Mouse (Mus musculus) neural tube, embryonic 12.5 days (tissue): ENCODE measurements around the gene Foxk1. TPM values are rescaled to one million over a fixed set of nuclear protein-coding genes. Genes with fewer than 3 reads are reported as not detected.

Source experiments
- ATAC-seq: fragments of 200-750 bp; cut with Nextera tagmentation; 2 replicates; pipeline ENCODE4 v1.8.0; 2017; ENCODE audit warnings: low read depth, mild to moderate bottlenecking, moderate TSS enrichment, moderate library complexity; ENCODE audit not compliant: low FRiP score
- H3K27ac ChIP-seq: fragments of 300-500 bp; sonication (generic); 2 replicates; pipeline ENCODE4 v1.5.1; 2016
- H3K27me3 ChIP-seq: fragments of 300-500 bp; sonication (generic); replicated peaks from 2 replicates; pipeline ENCODE4 v1.6.1; 2016; ENCODE audit warnings: mild to moderate bottlenecking
- H3K36me3 ChIP-seq: fragments of 300-500 bp; sonication (generic); 2 replicates; pipeline ENCODE4 v1.6.1; 2016; ENCODE audit warnings: mild to moderate bottlenecking
- H3K4me1 ChIP-seq: fragments of 300-500 bp; sonication (generic); 2 replicates; pipeline ENCODE4 v1.6.1; 2016
- H3K4me2 ChIP-seq: fragments of 300-500 bp; sonication (generic); replicated peaks from 2 replicates; pipeline ENCODE4 v1.6.1; 2016; ENCODE audit warnings: mild to moderate bottlenecking
- H3K4me3 ChIP-seq: fragments of 300-500 bp; sonication (generic); 2 replicates; pipeline ENCODE4 v1.5.1; 2016
- H3K9ac ChIP-seq: fragments of 300-500 bp; sonication (generic); 2 replicates; pipeline ENCODE4 v1.6.1; 2016; ENCODE audit warnings: mild to moderate bottlenecking
- H3K9me3 ChIP-seq: fragments of 300-500 bp; sonication (generic); 2 replicates; pipeline ENCODE4 v1.6.1; 2016; ENCODE audit warnings: mild to moderate bottlenecking
- WGBS: fragments of 180-500 bp; shearing (Covaris S2); methylation state at CpG from one replicate; pipeline ENCODE4 v1.1.7; 2016; 5-methylcytosine and 5-hydroxymethylcytosine counted together
- polyA plus RNA-seq: library from polyadenylated mRNA; unstranded; fragments of >200 nt; fragmentation: Nextera tagmentation; extraction: Ambion mirVana; gene quantifications from 2 replicates; pipeline ENCODE4 v1.2.1, GENCODE M21; 2016

The Foxk1 gene
- polyA plus RNA-seq, 1 experiment from 2014 or later = 7.2 TPM

DNA sequence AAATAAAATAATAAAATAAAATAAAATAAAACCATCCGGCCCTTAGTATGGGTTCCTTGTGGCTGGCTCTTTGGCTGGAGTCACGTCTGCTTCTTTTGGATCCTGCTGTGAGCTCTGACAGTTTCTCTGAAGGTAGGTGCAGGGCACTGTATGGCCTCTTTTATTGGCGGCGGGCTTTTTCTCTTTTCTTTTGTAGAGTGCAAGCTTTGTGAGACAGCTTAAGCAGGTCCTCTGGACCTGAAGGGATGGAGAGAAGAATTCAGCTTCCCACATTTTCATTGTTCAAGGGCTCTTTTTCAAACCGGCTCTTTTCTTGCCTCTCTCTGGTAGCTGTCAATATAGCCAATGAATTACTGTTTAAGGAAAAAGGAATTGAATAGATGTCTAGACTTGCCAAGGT, 5.4 kb upstream of the Foxk1 start:
- no peak for ATAC-seq
- no peak overlapping the region for H3K27ac ChIP-seq
- no peak overlapping the region for H3K9ac ChIP-seq
- H3K4me3 ChIP-seq = no peak overlapping the region
- peaks cover 21% of the 10 kb centered on the region for H3K4me1 ChIP-seq
- H3K4me2 ChIP-seq = no peak overlapping the region
- H3K36me3 ChIP-seq = no peaks in the 10 kb centered on the region
- no peaks in the 10 kb centered on the region for H3K9me3 ChIP-seq
- no peaks in the 10 kb centered on the region for H3K27me3 ChIP-seq
- WGBS = 15% methylated on average over 5 of the region's 5 CpGs

DNA sequence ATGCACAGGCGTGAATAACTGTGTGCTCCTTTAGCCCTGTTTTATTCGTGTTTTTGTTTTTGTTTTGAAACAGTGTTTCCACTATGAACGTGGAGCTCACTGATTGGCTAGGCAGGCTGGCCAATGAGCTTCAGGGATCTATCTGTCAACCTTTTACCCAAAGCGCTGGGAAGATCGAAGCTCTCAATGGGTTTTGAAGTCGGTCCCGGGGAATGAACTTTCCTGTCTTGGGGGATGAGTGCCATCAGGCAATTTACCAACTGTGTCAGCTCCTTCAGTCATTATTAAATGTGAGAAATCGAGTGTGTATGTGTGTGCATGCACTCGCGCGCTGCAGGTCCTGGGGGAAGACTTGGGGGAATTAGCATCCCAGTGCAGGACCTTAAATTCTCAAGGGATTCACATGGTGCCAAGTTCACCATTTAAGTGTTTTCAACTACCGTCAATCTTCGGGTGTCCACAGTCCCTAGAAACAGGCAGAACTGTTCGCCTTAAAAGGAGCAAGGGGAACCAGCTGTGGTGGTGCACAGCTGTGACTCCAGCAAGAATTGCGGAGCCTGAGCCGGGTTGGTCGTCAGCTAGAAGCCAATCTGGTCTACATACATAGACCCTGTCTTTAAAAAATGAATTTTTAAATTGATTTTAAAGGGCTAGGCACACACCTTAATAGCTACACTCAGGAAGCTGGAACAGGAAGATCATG, 965 bp upstream of the Foxk1 start:
- ATAC-seq = no peak
- Histone ChIP-seq H3K9me3 (no peaks in the 10 kb centered on the region), H3K27me3 (no peaks in the 10 kb centered on the region), H3K36me3 (0 out of 2 replicates have a peak, but pooled peaks cover under 1% of the 10 kb centered on the region), H3K4me1 (peaks cover 43% of the 10 kb centered on the region), H3K4me3 (peak overlapping the region; percentile 96), H3K4me2 (peak overlapping the region; percentile 97), H3K27ac (no peak overlapping the region), H3K9ac (peak overlapping the region; percentile 95)
- WGBS = 27% methylated on average over 17 of the region's 17 CpGs

DNA sequence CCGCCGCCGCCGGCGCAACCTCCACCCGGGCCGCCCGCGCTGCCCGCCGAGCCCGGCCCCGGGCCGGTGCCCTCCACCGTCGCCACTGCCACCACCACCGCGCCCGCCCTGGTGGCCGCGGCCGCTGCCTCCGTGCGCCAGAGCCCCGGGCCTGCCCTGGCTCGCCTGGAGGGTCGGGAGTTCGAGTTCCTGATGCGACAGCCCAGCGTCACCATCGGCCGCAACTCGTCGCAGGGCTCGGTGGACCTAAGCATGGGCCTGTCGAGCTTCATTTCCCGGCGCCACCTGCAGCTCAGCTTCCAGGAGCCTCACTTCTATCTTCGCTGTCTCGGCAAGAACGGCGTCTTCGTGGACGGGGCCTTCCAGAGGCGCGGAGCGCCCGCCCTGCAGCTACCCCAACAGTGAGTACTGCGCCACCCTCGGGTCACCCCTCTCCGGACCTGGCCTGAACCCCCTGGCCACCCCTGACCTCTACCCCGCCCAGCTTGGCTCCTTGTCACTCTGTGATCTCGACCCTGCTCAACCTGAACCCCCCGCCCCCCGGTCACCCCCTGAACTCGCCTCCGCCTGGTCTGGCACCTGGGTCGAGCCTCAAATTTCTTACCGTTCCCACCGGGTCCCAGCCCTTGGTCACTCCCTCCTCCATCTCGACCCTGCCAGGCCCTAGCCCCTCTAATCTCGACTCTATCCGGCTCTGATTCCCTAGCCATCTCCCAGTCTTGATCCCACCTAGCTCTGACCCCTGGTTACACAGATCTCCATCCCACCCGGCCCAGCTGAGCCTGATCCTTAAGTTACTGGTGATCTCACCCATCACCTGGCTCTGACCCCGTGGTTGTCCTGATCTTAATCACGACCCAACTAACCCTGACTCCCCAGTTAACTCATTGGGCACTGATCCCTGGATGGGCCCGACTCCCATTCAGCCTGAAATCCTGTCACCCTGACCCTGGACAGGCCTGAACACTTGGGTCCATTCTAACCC, 636 bp downstream of the Foxk1 start:
- peak overlapping the region; percentile 97 for H3K4me2 ChIP-seq
- no peaks in the 10 kb centered on the region for H3K27me3 ChIP-seq
- H3K4me3 ChIP-seq = peak overlapping the region; percentile 96
- ATAC-seq = peak; percentile 51
- no peaks in the 10 kb centered on the region for H3K9me3 ChIP-seq
- peak overlapping the region; percentile 95 for H3K9ac ChIP-seq
- H3K36me3 ChIP-seq = peaks cover 10% of the 10 kb centered on the region
- peaks cover 35% of the 10 kb centered on the region for H3K4me1 ChIP-seq
- WGBS = 2% methylated on average over 67 of the region's 67 CpGs
- peak overlapping the region; percentile 59; the same call in 1 of the 2 replicates for H3K27ac ChIP-seq

DNA sequence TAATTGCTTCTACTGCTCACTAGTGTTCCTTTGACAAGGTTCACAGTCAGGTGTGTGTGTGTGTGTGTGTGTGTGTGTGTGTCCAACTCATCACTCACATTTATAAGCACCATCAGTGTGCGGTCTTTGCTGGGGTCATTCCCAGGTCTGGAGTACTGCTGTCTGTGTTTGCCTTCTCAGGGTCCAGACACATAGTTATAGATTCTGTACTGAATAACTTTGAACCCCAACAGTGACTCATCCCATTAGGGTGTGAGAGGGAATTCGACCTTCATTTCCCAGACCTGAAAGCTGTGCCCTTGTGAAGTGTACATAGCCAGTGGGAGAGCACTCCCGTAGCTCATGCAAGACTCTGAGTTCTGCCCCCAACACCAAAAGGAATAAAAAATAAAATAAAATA, 2.4 kb downstream of the Foxk1 start:
- no peak overlapping the region for H3K27ac ChIP-seq
- no peak for ATAC-seq
- no peak overlapping the region for H3K4me3 ChIP-seq
- peak overlapping the region; percentile 97 for H3K4me2 ChIP-seq
- peaks cover 13% of the 10 kb centered on the region for H3K36me3 ChIP-seq
- H3K9me3 ChIP-seq = no peaks in the 10 kb centered on the region
- WGBS = 82% methylated on average over 3 of the region's 3 CpGs
- H3K27me3 ChIP-seq = no peaks in the 10 kb centered on the region
- no peak overlapping the region for H3K9ac ChIP-seq
- H3K4me1 ChIP-seq = peaks cover 38% of the 10 kb centered on the region

DNA sequence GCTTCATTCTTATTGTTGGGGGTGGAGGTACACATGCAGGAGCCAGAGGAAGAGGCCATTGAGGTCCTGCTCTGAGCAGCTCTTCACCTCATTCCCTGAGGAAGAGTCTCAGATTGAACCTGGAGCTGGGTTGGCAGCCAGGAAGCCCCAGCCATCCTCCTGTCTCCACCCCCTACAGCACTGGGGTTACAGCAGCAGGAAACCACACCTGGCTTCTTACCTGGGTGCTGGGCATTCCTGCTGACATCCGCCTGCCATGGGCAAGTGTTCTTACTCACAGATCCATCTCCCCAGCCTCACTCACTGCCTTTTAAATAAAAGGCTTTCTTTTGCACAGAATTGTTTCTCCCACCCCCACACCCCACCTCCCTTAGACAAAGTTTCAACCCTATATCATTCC, 3.0 kb downstream of the Foxk1 start:
- H3K4me2 ChIP-seq = peak overlapping the region; percentile 24; the same call in 1 of the 2 replicates
- H3K9ac ChIP-seq = no peak overlapping the region
- H3K9me3 ChIP-seq = no peaks in the 10 kb centered on the region
- no peak for ATAC-seq
- 88% methylated on average over 1 of the region's 1 CpGs for WGBS
- H3K4me1 ChIP-seq = peaks cover 39% of the 10 kb centered on the region
- H3K27me3 ChIP-seq = no peaks in the 10 kb centered on the region
- H3K36me3 ChIP-seq = peaks cover 14% of the 10 kb centered on the region
- H3K27ac ChIP-seq = no peak overlapping the region
- H3K4me3 ChIP-seq = no peak overlapping the region

DNA sequence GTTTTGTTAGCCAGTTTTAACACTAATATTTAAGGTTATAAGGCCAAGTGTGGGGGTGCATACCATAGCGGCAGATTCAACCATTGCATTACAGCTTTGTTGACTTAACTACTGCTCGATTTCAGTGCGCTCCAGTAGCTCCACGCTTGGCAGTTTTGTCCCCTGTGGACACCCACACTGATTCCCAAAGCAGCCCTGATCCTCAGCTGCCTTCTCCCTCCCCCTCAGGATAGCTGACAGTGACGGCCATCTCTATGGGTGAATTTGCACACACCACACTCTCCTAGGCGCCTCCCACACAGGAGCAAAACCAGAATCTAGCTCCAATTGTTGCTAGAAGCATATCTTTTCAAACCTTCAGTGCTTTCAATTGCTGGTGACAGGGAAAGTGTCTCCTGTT, 4.1 kb downstream of the Foxk1 start:
- H3K4me2 ChIP-seq = no peak overlapping the region
- H3K27me3 ChIP-seq = no peaks in the 10 kb centered on the region
- ATAC-seq = no peak
- no peaks in the 10 kb centered on the region for H3K9me3 ChIP-seq
- H3K4me3 ChIP-seq = no peak overlapping the region
- H3K4me1 ChIP-seq = peaks cover 45% of the 10 kb centered on the region
- no peak overlapping the region for H3K9ac ChIP-seq
- H3K36me3 ChIP-seq = peaks cover 14% of the 10 kb centered on the region
- H3K27ac ChIP-seq = no peak overlapping the region
- WGBS = 82% methylated on average over 6 of the region's 6 CpGs

DNA sequence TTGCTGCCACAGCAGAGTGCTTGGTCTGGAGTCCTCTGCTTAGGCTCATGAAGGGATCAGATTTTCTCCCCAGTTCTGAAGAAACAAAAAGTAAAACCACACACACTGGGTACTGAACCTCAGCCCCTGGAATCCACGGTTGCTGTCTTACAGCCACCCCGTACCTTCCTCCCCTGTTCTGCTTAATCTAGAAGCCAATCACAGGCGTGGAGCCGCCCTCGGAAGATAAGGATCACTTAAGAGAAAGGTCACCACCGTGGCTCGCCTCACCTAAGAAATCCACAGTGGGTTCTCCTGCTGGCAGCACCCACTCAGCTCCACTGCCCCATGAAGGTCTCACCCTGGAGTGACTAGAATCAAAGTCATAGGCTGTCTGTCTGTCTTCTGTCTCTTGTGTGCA, 5.1 kb downstream of the Foxk1 start:
- H3K4me1 ChIP-seq = peaks cover 41% of the 10 kb centered on the region
- no peak for ATAC-seq
- no peaks in the 10 kb centered on the region for H3K9me3 ChIP-seq
- 91% methylated on average over 7 of the region's 7 CpGs for WGBS
- no peak overlapping the region for H3K9ac ChIP-seq
- no peak overlapping the region for H3K27ac ChIP-seq
- H3K36me3 ChIP-seq = peaks cover 14% of the 10 kb centered on the region
- H3K4me2 ChIP-seq = no peak overlapping the region
- no peaks in the 10 kb centered on the region for H3K27me3 ChIP-seq
- no peak overlapping the region for H3K4me3 ChIP-seq

DNA sequence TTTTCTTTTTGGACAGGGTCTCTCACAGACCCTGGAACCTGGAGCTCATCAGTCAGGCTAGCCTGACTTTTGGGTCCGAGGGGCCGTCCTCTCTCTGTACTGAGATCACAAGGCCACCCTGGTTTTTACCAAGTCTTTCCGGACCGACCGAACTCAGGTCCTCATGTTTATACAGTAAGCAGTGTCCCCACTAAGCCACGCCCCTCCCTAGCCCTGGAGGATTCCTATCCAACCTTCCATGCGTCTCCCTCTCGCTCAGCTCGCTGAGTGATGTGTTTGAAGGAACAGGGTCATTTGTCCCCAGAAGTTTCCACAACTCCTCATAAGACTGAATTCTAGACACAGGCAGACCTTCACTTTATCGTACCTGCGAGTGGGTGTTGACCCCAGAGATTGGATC, 5.6 kb downstream of the Foxk1 start:
- H3K27me3 ChIP-seq = no peaks in the 10 kb centered on the region
- H3K9ac ChIP-seq = no peak overlapping the region
- H3K4me1 ChIP-seq = peaks cover 40% of the 10 kb centered on the region
- no peak overlapping the region for H3K27ac ChIP-seq
- H3K9me3 ChIP-seq = no peaks in the 10 kb centered on the region
- no peak overlapping the region for H3K4me2 ChIP-seq
- 86% methylated on average over 11 of the region's 11 CpGs for WGBS
- H3K36me3 ChIP-seq = peaks cover 14% of the 10 kb centered on the region
- H3K4me3 ChIP-seq = no peak overlapping the region
- no peak for ATAC-seq

DNA sequence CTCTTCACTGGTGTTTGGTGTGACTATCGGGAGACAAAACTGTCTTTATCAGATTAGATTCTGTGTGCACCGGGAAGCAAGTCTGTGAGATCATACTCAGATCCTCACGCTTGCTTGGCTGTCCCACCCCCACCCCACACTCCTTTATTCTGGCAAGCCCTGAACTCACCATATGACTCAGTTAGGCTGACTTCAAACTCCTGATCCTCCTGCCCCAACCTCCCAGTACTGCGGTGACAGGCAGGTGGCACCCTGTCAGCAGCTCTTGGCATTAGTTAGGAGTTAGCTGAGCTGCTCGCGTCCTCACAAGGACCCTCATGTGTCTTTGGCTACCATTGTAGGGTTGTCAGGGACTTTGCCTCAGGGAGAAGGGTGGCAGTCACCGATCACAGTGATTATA, 6.1 kb downstream of the Foxk1 start:
- Histone ChIP-seq H3K27ac (no peak overlapping the region), H3K36me3 (peaks cover 14% of the 10 kb centered on the region), H3K4me3 (no peak overlapping the region), H3K9me3 (no peaks in the 10 kb centered on the region), H3K27me3 (no peaks in the 10 kb centered on the region), H3K9ac (no peak overlapping the region), H3K4me2 (no peak overlapping the region), H3K4me1 (peaks cover 36% of the 10 kb centered on the region)
- WGBS = 87% methylated on average over 7 of the region's 7 CpGs
- no peak for ATAC-seq

DNA sequence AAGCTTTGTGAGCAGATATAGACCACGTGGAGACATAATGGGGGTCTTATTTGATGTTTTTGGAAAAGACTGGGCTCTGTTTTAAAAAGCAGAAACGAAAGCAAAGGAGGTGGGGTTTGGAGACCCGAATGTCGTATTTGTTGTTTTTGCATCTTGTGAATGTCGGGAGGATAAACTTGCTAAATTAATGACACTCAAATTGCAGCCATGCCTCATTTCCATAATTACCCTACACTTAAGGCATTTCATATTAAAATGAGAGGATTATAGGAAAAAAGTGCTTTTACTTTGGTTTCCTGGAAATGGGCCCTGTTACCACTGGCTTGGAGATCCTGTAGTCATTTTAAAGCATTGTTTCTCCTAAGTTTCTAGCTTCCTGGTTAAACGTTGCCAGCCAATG, 7.9 kb downstream of the Foxk1 start:
- Histone ChIP-seq H3K9ac (no peak overlapping the region), H3K27me3 (no peaks in the 10 kb centered on the region), H3K4me3 (no peak overlapping the region), H3K4me2 (no peak overlapping the region), H3K27ac (no peak overlapping the region), H3K4me1 (peaks cover 33% of the 10 kb centered on the region), H3K36me3 (peaks cover 14% of the 10 kb centered on the region), H3K9me3 (no peaks in the 10 kb centered on the region)
- WGBS = 64% methylated on average over 6 of the region's 6 CpGs
- ATAC-seq = no peak

DNA sequence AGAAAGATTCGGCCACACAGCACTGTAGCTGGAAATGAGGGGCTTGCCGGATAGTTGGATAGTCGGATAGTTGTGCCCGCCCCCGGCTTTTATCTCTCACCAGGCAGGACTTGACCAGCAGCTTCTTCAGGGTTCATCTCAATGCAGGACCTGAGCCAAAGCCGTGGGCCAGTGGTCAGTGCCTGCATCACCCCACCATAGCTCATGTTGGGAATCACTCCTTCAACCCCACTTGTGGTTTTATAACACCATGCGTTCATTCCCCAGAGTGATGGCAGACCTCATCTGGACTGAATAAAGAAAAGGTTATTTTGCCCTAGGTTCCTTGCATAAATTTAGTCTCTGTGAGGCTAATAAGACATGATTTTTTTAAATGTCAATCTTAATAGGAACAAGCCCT, 9.1 kb downstream of the Foxk1 start:
- no peaks in the 10 kb centered on the region for H3K9me3 ChIP-seq
- peaks cover 13% of the 10 kb centered on the region for H3K36me3 ChIP-seq
- H3K4me1 ChIP-seq = peaks cover 36% of the 10 kb centered on the region
- no peak overlapping the region for H3K9ac ChIP-seq
- H3K27ac ChIP-seq = no peak overlapping the region
- ATAC-seq = no peak
- no peak overlapping the region for H3K4me3 ChIP-seq
- 33% methylated on average over 7 of the region's 7 CpGs for WGBS
- no peaks in the 10 kb centered on the region for H3K27me3 ChIP-seq
- no peak overlapping the region for H3K4me2 ChIP-seq

DNA sequence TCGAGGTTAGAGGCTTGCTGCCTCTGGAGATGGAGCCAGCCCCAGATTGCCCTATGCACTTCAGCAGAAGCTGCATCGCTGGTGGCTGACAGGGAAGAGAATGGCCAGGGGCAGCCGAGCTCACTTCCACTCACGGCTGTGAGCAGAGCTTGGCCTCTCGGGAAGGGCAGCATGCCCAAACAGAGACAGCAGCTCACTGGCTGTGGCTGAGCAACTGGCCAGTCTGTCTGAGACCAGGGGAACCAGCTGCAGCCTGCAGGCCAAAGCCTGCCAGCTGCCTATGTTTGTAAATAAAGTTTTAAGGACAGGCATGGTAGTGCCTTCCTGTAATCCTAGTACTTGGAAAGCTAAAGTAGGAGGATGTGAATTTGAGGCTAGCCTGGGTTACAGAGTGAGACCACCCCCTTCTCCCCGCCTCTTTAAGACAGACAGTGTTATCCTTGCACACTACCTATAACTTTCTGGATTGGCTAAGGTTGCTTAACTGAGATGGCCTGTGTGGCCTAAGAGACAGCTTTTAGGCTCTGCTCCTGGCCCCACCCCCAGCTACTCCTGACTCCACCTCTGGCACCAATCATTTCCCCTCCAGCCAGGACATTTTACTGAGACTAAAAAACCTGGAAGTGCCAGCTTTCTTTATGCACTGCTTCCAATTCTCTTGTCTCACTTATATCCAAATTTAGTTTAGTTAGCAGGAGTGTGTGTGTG, 11.5 kb downstream of the Foxk1 start:
- no peak overlapping the region for H3K27ac ChIP-seq
- peaks cover 44% of the 10 kb centered on the region for H3K4me1 ChIP-seq

More for the DNA sequence above, 11.5 kb downstream of the Foxk1 start:
- ATAC-seq = no peak
- no peaks in the 10 kb centered on the region for H3K9me3 ChIP-seq
- H3K27me3 ChIP-seq = no peaks in the 10 kb centered on the region
- no peak overlapping the region for H3K4me3 ChIP-seq
- H3K36me3 ChIP-seq = peaks cover 3% of the 10 kb centered on the region; the same call in 1 of the 2 replicates
- WGBS = 72% methylated on average over 6 of the region's 6 CpGs
- H3K9ac ChIP-seq = no peak overlapping the region
- H3K4me2 ChIP-seq = no peak overlapping the region
